Mouse (Mus musculus) intestine, embryonic 14.5 days (tissue): Measurements from ENCODE around the gene Wdfy1. TPM values are rescaled to one million over a fixed set of nuclear protein-coding genes. Genes with fewer than 3 reads are reported as not detected.

Source experiments
- ATAC-seq: fragments of 200-750 bp; cut with Nextera tagmentation; replicated peaks from 2 replicates; pipeline ENCODE4 v1.8.0; 2017; ENCODE audit warnings: low read depth, moderate number of reproducible peaks, moderate TSS enrichment, moderate library complexity; ENCODE audit not compliant: low FRiP score, low TSS enrichment
- DNase-seq: peaks from one replicate; pipeline ENCODE4 v3.0.0-alpha.2; 2018; ENCODE audit warnings: low spot score
- H3K27ac ChIP-seq: fragments of 300-500 bp; sonication (generic); 2 replicates; pipeline ENCODE4 v1.5.1; 2014; ENCODE audit warnings: low read depth, mild to moderate bottlenecking, control low read depth
- H3K27me3 ChIP-seq: fragments of 300-500 bp; sonication (generic); replicated peaks from 2 replicates; pipeline ENCODE4 v1.6.1; 2014; ENCODE audit warnings: low read length, control low read depth; ENCODE audit not compliant: control insufficient read depth, insufficient read depth
- H3K36me3 ChIP-seq: fragments of 300-500 bp; sonication (generic); 2 replicates; pipeline ENCODE4 v1.6.1; 2014; ENCODE audit warnings: low read length, control low read depth; ENCODE audit not compliant: control insufficient read depth, insufficient read depth
- H3K4me1 ChIP-seq: fragments of 300-500 bp; sonication (generic); replicated peaks from 2 replicates; pipeline ENCODE4 v1.6.1; 2014; ENCODE audit warnings: low read length, control low read depth, mixed read lengths; ENCODE audit not compliant: control insufficient read depth, insufficient read depth
- H3K4me2 ChIP-seq: fragments of 300-500 bp; sonication (generic); 2 replicates; pipeline ENCODE4 v1.6.1; 2014; ENCODE audit warnings: low read length
- H3K4me3 ChIP-seq: fragments of 300-500 bp; sonication (generic); 2 replicates; pipeline ENCODE4 v1.5.1; 2014; ENCODE audit warnings: low read depth, low read length, control low read depth, mixed read lengths
- H3K9ac ChIP-seq: fragments of 300-500 bp; sonication (generic); 2 replicates; pipeline ENCODE4 v1.6.1; 2014; ENCODE audit warnings: mild to moderate bottlenecking, low read length
- H3K9me3 ChIP-seq: fragments of 300-500 bp; sonication (generic); 2 replicates; pipeline ENCODE4 v1.6.1; 2016; ENCODE audit warnings: low read length, control low read depth; ENCODE audit not compliant: control insufficient read depth
- WGBS: fragments of 180-500 bp; shearing (Covaris S2); extraction: QIAGEN DNeasy Blood & Tissue Kit; methylation state at CpG from one replicate; pipeline ENCODE4 v1.1.7; 2014; 5-methylcytosine and 5-hydroxymethylcytosine counted together
- polyA plus RNA-seq: library from polyadenylated mRNA; unstranded; fragments of >200 nt; fragmentation: Nextera tagmentation; extraction: Ambion mirVana; gene quantifications from 2 replicates; pipeline ENCODE4 v1.2.1, GENCODE M21; 2014

Gene Wdfy1
- polyA plus RNA-seq, 1 experiment from 2014 or later: 36.8 TPM

DNA sequence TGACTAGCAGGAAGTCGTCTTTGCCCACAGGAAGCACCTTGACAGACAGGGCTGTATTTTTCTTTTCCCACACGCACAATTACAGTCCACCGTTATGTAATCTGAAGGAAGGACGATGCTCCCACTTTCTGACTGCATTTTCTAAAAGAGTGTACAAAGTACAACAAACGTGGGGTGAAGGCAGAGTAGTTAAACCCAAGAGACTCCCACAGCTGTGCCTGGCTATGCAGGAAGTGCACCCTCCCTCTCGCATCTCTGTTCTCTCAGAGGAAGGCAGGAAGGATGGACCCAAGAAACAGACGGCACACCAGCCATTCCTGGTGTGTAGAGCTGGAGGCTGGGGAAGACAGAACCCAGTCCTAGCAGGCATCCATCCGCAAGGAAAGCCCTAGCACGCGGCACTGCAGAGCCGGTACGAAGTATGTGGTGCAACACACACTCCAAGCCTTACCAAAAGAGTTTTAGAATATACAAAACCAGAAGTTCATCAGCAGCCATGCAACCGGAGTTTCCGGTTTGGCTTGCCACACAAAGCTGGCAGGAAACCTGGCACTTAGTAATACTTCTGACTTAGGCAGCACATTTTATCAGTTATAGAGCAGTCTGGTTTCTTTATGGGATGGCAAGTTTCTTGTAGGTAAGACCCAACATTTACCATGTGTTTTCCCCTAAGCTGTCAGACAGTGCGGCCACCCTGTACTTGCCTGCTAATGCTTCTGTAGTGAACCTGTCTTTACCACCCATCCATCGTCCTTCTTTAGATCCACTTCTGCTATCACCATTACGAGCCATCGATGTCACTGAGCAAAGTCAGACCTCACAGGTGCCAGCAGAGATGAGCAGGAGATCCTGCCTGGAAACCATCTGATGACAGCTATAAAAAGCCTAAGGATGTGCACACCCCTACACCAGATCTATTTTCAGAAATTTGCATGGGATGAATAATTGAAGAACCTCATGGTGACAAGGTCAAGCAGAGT lies 64.5 kb downstream of the Wdfy1 start:
- WGBS: 73% methylated on average over 18 of the region's 18 CpGs
- DNase-seq: no peak
- Histone ChIP-seq H3K27ac (no peak overlapping the region), H3K9ac (no peak overlapping the region), H3K4me1 (no peaks in the 10 kb centered on the region), H3K36me3 (peaks cover 17% of the 10 kb centered on the region), H3K4me2 (no peak overlapping the region), H3K27me3 (no peaks in the 10 kb centered on the region), H3K4me3 (no peak overlapping the region), H3K9me3 (no peaks in the 10 kb centered on the region)
- ATAC-seq: no peak

DNA sequence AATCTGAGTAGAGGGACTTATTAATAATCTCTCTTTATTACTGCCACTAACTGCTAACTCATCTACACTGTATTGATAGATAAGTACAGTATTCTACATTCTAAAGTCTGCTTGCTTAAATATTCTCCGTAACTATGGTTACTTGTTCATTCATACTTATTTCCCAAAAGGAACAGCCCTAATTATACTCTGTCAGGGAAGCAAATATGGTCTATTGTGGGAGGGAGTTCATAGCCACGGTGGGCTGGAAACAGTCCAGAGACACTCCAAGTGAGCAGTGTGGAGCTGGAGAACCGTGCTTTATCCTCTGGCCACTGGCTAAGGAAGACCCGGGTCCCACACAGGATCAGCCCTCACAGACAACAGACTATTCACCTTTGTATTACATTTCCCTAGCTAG lies 65.3 kb downstream of the Wdfy1 start:
- Histone ChIP-seq H3K27me3 (no peaks in the 10 kb centered on the region), H3K9ac (no peak overlapping the region), H3K9me3 (no peaks in the 10 kb centered on the region), H3K4me2 (no peak overlapping the region), H3K36me3 (peaks cover 24% of the 10 kb centered on the region), H3K4me1 (no peaks in the 10 kb centered on the region), H3K4me3 (no peak overlapping the region), H3K27ac (no peak overlapping the region)
- DNase-seq (no peak), ATAC-seq (no peak)
- WGBS: 60% methylated on average over 4 of the region's 4 CpGs

DNA sequence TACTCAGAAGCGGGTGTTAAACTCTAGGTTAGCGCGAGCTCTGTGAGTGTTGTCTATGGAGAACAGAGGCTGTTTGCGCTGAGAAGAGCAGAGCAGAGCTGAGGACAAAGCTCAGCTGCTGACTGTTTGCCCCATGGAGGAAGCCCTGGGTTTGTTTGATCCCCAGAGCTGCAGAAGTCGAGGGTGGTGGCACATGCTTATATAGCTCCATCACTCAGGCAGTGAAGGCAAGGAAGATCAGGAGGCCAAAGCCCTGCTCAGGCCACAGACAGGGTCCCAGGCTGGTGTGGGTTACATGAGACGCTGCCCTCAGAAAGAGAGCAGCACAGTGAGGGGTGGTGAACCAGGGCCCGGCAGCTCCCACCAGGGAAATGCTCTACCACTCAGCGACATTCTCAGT lies 65.7 kb downstream of the Wdfy1 start:
- H3K36me3 ChIP-seq: peaks cover 24% of the 10 kb centered on the region
- ATAC-seq: no peak
- WGBS: 82% methylated on average over 8 of the region's 8 CpGs

DNA sequence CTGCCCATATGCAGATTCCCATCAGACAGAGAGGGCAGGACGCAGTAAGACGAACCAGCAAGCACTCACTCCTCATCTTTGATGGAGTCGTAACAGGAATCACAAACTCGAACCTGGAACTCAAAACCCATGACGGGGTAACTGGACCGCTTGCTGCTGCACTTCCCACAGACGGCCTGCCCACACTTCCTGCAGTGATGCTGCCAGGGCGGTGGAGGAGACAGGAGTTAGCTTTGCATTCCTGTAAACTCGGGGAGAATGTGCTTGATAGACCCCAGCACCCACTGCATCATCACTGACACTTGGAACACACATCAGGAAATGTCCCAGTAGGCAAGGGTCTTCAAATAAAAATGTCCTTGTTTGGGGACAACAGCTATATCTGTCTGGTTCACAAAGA lies 68.6 kb downstream of the Wdfy1 start:
- DNase-seq: no peak
- ATAC-seq: no peak
- no peak overlapping the region for H3K4me3 ChIP-seq
- no peaks in the 10 kb centered on the region for H3K27me3 ChIP-seq
- H3K4me1 ChIP-seq: no peaks in the 10 kb centered on the region
- WGBS: 85% methylated on average over 9 of the region's 9 CpGs
- no peaks in the 10 kb centered on the region for H3K9me3 ChIP-seq
- H3K36me3 ChIP-seq: peaks cover 18% of the 10 kb centered on the region
- no peak overlapping the region for H3K9ac ChIP-seq
- H3K4me2 ChIP-seq: no peak overlapping the region
- no peak overlapping the region for H3K27ac ChIP-seq

More for the DNA sequence above, 65.7 kb downstream of the Wdfy1 start:
- DNase-seq: no peak
- Histone ChIP-seq H3K4me3 (no peak overlapping the region), H3K27me3 (no peaks in the 10 kb centered on the region), H3K4me2 (no peak overlapping the region), H3K4me1 (no peaks in the 10 kb centered on the region), H3K9ac (no peak overlapping the region), H3K9me3 (no peaks in the 10 kb centered on the region), H3K27ac (no peak overlapping the region)

DNA sequence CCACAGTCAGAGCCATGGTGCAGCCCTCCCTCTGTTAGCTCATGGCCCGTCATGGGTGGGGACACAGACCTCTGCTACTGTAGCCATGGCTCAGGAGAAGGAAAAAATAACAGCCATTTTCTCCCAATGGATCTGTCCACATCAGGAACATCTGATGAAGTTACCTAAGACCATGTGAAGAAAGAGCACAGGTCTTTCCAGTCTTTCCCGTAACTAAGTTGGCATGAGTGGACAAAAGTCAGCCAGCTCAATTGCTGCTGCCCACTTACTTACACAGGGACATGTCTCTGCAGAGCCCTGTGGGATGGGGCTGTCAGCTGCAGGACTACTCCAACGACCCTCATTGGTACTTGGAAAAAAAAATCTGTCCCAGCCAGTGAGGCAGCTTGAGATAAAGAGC lies 69.2 kb downstream of the Wdfy1 start:
- no peak for DNase-seq
- ATAC-seq: no peak
- H3K9ac ChIP-seq: no peak overlapping the region
- no peak overlapping the region for H3K4me2 ChIP-seq
- peaks cover 20% of the 10 kb centered on the region for H3K36me3 ChIP-seq
- no peaks in the 10 kb centered on the region for H3K27me3 ChIP-seq
- no peaks in the 10 kb centered on the region for H3K9me3 ChIP-seq
- no peak overlapping the region for H3K27ac ChIP-seq
- no peaks in the 10 kb centered on the region for H3K4me1 ChIP-seq
- H3K4me3 ChIP-seq: no peak overlapping the region
- 79% methylated on average over 3 of the region's 3 CpGs for WGBS

DNA sequence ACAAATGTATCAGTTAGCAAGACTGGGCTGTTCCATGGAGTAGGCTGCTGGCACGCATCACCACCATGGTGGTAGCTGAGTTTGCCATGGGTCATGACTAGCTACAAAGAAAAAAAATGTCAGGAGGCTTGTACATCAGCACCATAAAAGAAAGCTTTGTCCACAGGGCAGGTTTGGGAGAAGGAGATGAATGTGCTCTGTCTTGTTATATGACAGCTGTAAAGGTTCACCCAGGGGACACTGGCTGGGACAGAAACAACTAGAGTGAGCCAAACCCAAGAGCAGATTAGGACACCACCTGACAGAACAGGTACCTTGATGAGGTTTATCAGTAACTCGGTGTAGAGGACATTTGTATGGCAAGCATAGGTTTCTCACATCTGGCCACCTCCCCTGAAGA lies 71.3 kb downstream of the Wdfy1 start:
- no peak overlapping the region for H3K4me3 ChIP-seq
- H3K4me2 ChIP-seq: no peak overlapping the region
- H3K9ac ChIP-seq: no peak overlapping the region
- no peaks in the 10 kb centered on the region for H3K27me3 ChIP-seq
- H3K4me1 ChIP-seq: no peaks in the 10 kb centered on the region
- no peaks in the 10 kb centered on the region for H3K9me3 ChIP-seq
- ATAC-seq (no peak), DNase-seq (no peak)
- H3K36me3 ChIP-seq: peaks cover 23% of the 10 kb centered on the region
- WGBS: 75% methylated on average over 2 of the region's 2 CpGs
- H3K27ac ChIP-seq: no peak overlapping the region

DNA sequence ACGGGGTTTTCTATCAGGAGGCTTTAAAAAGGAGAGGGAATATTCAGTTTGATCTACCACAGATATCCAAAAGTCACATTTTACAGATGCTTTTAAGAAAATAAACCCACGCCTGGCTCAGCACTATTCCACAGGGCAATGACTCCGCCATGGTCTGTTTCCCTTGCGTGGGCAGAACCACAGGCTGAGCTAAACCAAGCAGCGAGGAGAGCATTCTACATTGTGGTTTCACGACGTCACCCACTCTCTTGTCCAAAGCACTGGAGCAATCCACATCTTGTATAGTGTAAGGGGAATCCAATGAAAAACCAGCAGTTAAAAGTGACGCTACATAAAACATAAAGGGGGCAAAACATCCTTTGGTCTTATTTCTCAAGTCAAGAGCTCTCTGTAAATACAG lies 72.4 kb downstream of the Wdfy1 start:
- no peaks in the 10 kb centered on the region for H3K4me1 ChIP-seq
- H3K9me3 ChIP-seq: no peaks in the 10 kb centered on the region
- no peak overlapping the region for H3K4me2 ChIP-seq
- H3K27ac ChIP-seq: no peak overlapping the region
- ATAC-seq: no peak
- H3K4me3 ChIP-seq: no peak overlapping the region
- H3K27me3 ChIP-seq: no peaks in the 10 kb centered on the region
- DNase-seq: no peak
- WGBS: 85% methylated on average over 8 of the region's 8 CpGs
- peaks cover 23% of the 10 kb centered on the region for H3K36me3 ChIP-seq
- no peak overlapping the region for H3K9ac ChIP-seq

DNA sequence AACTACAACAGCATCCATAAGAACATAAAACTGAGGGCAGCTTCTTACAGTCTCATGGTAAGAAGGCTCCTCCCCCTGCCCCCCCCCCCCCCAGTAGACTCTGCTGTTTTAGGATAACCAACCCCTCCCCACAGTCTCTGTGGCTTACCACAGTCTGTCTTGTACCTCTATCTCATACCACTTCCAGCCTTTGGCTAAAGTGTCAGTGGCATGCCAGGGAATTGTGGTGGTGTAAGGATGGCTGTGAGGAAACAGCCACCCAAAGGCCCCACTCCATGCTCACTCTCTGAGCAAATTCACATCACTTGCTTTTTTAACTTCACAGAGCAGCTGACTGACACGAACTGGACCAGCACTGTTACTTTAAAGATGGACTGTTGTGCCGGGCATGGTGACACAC lies 77.4 kb downstream of the Wdfy1 start:
- ATAC-seq (no peak), DNase-seq (no peak)
- Histone ChIP-seq H3K9me3 (no peaks in the 10 kb centered on the region), H3K4me3 (no peak overlapping the region), H3K9ac (no peak overlapping the region), H3K27ac (no peak overlapping the region), H3K4me1 (peaks cover 6% of the 10 kb centered on the region; the same call in 1 of the 2 replicates), H3K27me3 (no peaks in the 10 kb centered on the region), H3K36me3 (0 out of 2 replicates have a peak, but pooled peaks cover 4% of the 10 kb centered on the region), H3K4me2 (no peak overlapping the region)
- WGBS: 94% methylated on average over 2 of the region's 2 CpGs

DNA sequence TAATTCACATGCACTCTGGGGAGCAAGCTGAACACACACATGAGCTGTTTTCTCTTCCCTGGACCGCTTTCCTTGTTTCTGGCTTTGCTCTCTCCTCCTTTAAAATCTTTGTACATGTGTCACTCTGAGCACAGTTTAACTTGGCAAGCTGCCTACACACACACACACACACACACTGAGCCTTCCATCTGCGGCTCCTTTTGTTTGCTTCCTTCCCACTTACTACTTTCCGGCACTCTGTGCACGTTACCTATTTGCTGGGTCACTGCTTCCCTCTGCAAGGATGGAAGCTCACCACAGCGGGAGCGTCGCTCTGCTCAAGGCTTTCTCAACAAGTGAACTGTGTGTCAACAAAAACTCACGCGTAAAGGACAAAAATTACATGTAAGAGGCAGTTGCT lies 78.6 kb downstream of the Wdfy1 start:
- H3K27me3 ChIP-seq: no peaks in the 10 kb centered on the region
- peaks cover 6% of the 10 kb centered on the region; the same call in 1 of the 2 replicates for H3K4me1 ChIP-seq
- H3K27ac ChIP-seq: no peak overlapping the region
- 0 out of 2 replicates have a peak, but pooled peaks cover 4% of the 10 kb centered on the region for H3K36me3 ChIP-seq
- H3K9ac ChIP-seq: no peak overlapping the region
- no peak for DNase-seq
- no peaks in the 10 kb centered on the region for H3K9me3 ChIP-seq
- no peak overlapping the region for H3K4me3 ChIP-seq
- ATAC-seq: peak; percentile 53; the same call in 1 of the 2 replicates
- WGBS: 49% methylated on average over 9 of the region's 9 CpGs
- H3K4me2 ChIP-seq: no peak overlapping the region
